Mouse (Mus musculus): Measurements from ENCODE around the gene Tarsl2. TPM values are rescaled to one million over a fixed set of nuclear protein-coding genes. Genes with fewer than 3 reads are reported as not detected.

The Tarsl2 gene
- polyA plus RNA-seq, 1 experiment = 3.3 TPM

- no peaks in the 10 kb centered on the region for H3K79me2 ChIP-seq (ENCODE audit: control insufficient read depth, insufficient read depth)
- H3K4me2 ChIP-seq (ENCODE audit: low read depth) = no peak overlapping the region
- no peak for TF ChIP-seq TCF3 (IDR thresholded peaks at IDR 0.05; ENCODE audit: insufficient read length, low read depth)
- no peak for TF ChIP-seq MYOG (IDR thresholded peaks at IDR 0.05; ENCODE audit: control insufficient read depth in 1 of 3, insufficient read depth in 1 of 3, insufficient read length in 2 of 3, low read depth in 2 of 3)
- TF ChIP-seq SRF (IDR thresholded peaks at IDR 0.05; ENCODE audit: control insufficient read depth, insufficient read length, low read depth) = no peak
- no peak for TF ChIP-seq POLR2AphosphoS2 (IDR thresholded peaks at IDR 0.05; ENCODE audit: insufficient read length, low read depth)
- TF ChIP-seq MAX (IDR thresholded peaks at IDR 0.05; ENCODE audit: low read depth) = no peak
- no peak for TF ChIP-seq POLR2A (IDR thresholded peaks at IDR 0.05; ENCODE audit: insufficient read length, low read depth)
- TF ChIP-seq TCF12 (IDR thresholded peaks at IDR 0.05; ENCODE audit: insufficient read depth, poor library complexity, severe bottlenecking) = no peak
- no peak for TF ChIP-seq CEBPB (IDR thresholded peaks at IDR 0.05; ENCODE audit: insufficient read depth, poor library complexity, severe bottlenecking)
- TF ChIP-seq REST (IDR thresholded peaks at IDR 0.05; ENCODE audit: insufficient read depth, insufficient read length) = no peak
- no peak for TF ChIP-seq E2F4 (IDR thresholded peaks at IDR 0.05; ENCODE audit: insufficient read depth)
- TF ChIP-seq USF1 (IDR thresholded peaks at IDR 0.05; ENCODE audit: low read depth) = no peak
- no peak for TF ChIP-seq MYOD1 (IDR thresholded peaks at IDR 0.05; ENCODE audit: control insufficient read depth in 1 of 3, insufficient read length in 2 of 3, low read depth in 2 of 3)
- H3K4me3 ChIP-seq = no peak overlapping the region
- H3K36me3 ChIP-seq (ENCODE audit: control insufficient read depth, insufficient read depth) = no peaks in the 10 kb centered on the region
- H3ac ChIP-seq (ENCODE audit: control insufficient read depth, insufficient read length) = no peak overlapping the region
- peaks cover 7% of the 10 kb centered on the region for H3K27me3 ChIP-seq (ENCODE audit: control insufficient read depth, insufficient read depth, insufficient read length)
These were observed 92.8 kb downstream of the Tarsl2 start for GRCm38 (mm10) chr7:65737286-65738040.

Other genes starting within 250 kb of the Tarsl2 start
- gene Tjp1, start 117.1 kb upstream of the Tarsl2 start, polyA plus RNA-seq (2012; fragmentation: generic; extraction: Trizol) = 24.3 TPM
- 37.8 TPM for gene Tm2d3, start 46.3 kb downstream of the Tarsl2 start, polyA plus RNA-seq (2012; fragmentation: generic; extraction: Trizol)
- gene Pcsk6, start 216.8 kb downstream of the Tarsl2 start, polyA plus RNA-seq (2012; fragmentation: generic; extraction: Trizol) = 0.04 TPM